Mouse (Mus musculus) myocyte (in vitro differentiated cells): ENCODE data around the gene Tubgcp6. TPM values are rescaled to one million over a fixed set of nuclear protein-coding genes. Genes with fewer than 3 reads are reported as not detected.

ENCODE experiments used
- H3K27me3 ChIP-seq: one replicate; pipeline ENCODE4 v1.6.1; 2011; ENCODE audit not compliant: control insufficient read depth, insufficient read depth, insufficient read length
- H3K36me3 ChIP-seq: one replicate; pipeline ENCODE4 v1.6.1; 2011; ENCODE audit not compliant: control insufficient read depth, insufficient read depth
- H3K4me2 ChIP-seq: one replicate; pipeline ENCODE4 v1.6.1; 2011; ENCODE audit warnings: low read depth, control low read depth
- H3K4me3 ChIP-seq: one replicate; pipeline ENCODE4 v1.5.1; 2011; ENCODE audit warnings: mild to moderate bottlenecking, control low read depth, moderate library complexity
- H3K79me2 ChIP-seq: one replicate; pipeline ENCODE4 v1.6.1; 2011; ENCODE audit not compliant: control insufficient read depth, insufficient read depth
- H3ac ChIP-seq: one replicate; pipeline ENCODE4 v1.6.1; 2011; ENCODE audit not compliant: control insufficient read depth, insufficient read length
- CEBPB ChIP-seq: IDR thresholded peaks from 2 replicates; pipeline ENCODE4 v1.6.1; 2011; ENCODE audit warnings: mild to moderate bottlenecking, moderate library complexity; ENCODE audit not compliant: poor library complexity, insufficient read depth, severe bottlenecking
- E2F4 ChIP-seq: IDR thresholded peaks from one replicate; pipeline ENCODE4 v1.6.1; 2011; ENCODE audit warnings: mild to moderate bottlenecking, control low read depth, moderate library complexity; ENCODE audit not compliant: insufficient read depth
- MAX ChIP-seq: IDR thresholded peaks from one replicate; pipeline ENCODE4 v1.6.1; 2011; ENCODE audit warnings: low read depth, mild to moderate bottlenecking, control low read depth
- MYOD1 ChIP-seq, 3 experiments: IDR thresholded peaks; one replicate each; pipeline ENCODE4 v1.6.1; 2011; ENCODE audit warnings: control low read depth in 2 of 3, low read depth in 2 of 3, mild to moderate bottlenecking in 2 of 3, moderate library complexity in 1 of 3; ENCODE audit not compliant: insufficient read length in 2 of 3, control insufficient read depth in 1 of 3
- MYOG ChIP-seq, 3 experiments: IDR thresholded peaks; one replicate each; pipeline ENCODE4 v1.6.1; 2011; ENCODE audit warnings: control low read depth in 2 of 3, low read depth in 2 of 3, mild to moderate bottlenecking in 2 of 3; ENCODE audit not compliant: insufficient read length in 2 of 3, control insufficient read depth in 1 of 3, insufficient read depth in 1 of 3
- POLR2A ChIP-seq: IDR thresholded peaks from one replicate; pipeline ENCODE4 v1.6.1; 2011; ENCODE audit warnings: low read depth, mild to moderate bottlenecking, control low read depth, moderate library complexity; ENCODE audit not compliant: insufficient read length
- POLR2AphosphoS2 ChIP-seq: IDR thresholded peaks from one replicate; pipeline ENCODE4 v1.6.1; 2011; ENCODE audit warnings: low read depth, control low read depth; ENCODE audit not compliant: insufficient read length
- REST ChIP-seq: IDR thresholded peaks from one replicate; pipeline ENCODE4 v1.6.1; 2011; ENCODE audit warnings: mild to moderate bottlenecking, control low read depth, moderate library complexity; ENCODE audit not compliant: insufficient read depth, insufficient read length
- SRF ChIP-seq: IDR thresholded peaks from one replicate; pipeline ENCODE4 v1.6.1; 2011; ENCODE audit warnings: low read depth; ENCODE audit not compliant: control insufficient read depth, insufficient read length
- TCF12 ChIP-seq: IDR thresholded peaks from one replicate; pipeline ENCODE4 v1.6.1; 2011; ENCODE audit warnings: mild to moderate bottlenecking, control low read depth; ENCODE audit not compliant: poor library complexity, insufficient read depth, severe bottlenecking
- TCF3 ChIP-seq: IDR thresholded peaks from one replicate; pipeline ENCODE4 v1.6.1; 2011; ENCODE audit warnings: low read depth, control low read depth; ENCODE audit not compliant: insufficient read length
- USF1 ChIP-seq: IDR thresholded peaks from one replicate; pipeline ENCODE4 v1.6.1; 2011; ENCODE audit warnings: low read depth, mild to moderate bottlenecking, control low read depth, moderate library complexity
- polyA plus RNA-seq: library from polyadenylated mRNA; unstranded; fragments of >200 nt; fragmentation: generic; extraction: Trizol; gene quantifications from one replicate; pipeline ENCODE4 v1.2.1, GENCODE M21; 2012; ENCODE audit warnings: missing spikeins

The Tubgcp6 gene
- polyA plus RNA-seq, 1 experiment: 15.0 TPM

GRCm38 (mm10) chr15:89058736-89059135 lies 64.2 kb downstream of the Tubgcp6 start:
- Histone ChIP-seq H3K79me2 (no peaks in the 10 kb centered on the region), H3ac (no peak overlapping the region), H3K27me3 (peaks cover 90% of the 10 kb centered on the region), H3K4me3 (no peak overlapping the region), H3K36me3 (no peaks in the 10 kb centered on the region), H3K4me2 (no peak overlapping the region)
- TF ChIP-seq REST (no peak), SRF (no peak), POLR2A (no peak), TCF3 (no peak), POLR2AphosphoS2 (no peak), MAX (no peak), MYOD1 (IDR thresholded peaks at IDR 0.05; ENCODE audit: control insufficient read depth in 1 of 3, insufficient read length in 2 of 3, low read depth in 2 of 3) (no peak), MYOG (IDR thresholded peaks at IDR 0.05; ENCODE audit: control insufficient read depth in 1 of 3, insufficient read depth in 1 of 3, insufficient read length in 2 of 3, low read depth in 2 of 3) (no peak), CEBPB (no peak), TCF12 (no peak), USF1 (no peak)

- Histone ChIP-seq H3K27me3 (peaks cover 67% of the 10 kb centered on the region), H3K4me2 (no peak overlapping the region), H3K79me2 (no peaks in the 10 kb centered on the region), H3K4me3 (no peak overlapping the region), H3ac (no peak overlapping the region), H3K36me3 (no peaks in the 10 kb centered on the region)
- TF ChIP-seq SRF: no peak
- TF ChIP-seq MYOG (IDR thresholded peaks at IDR 0.05; ENCODE audit: control insufficient read depth in 1 of 3, insufficient read depth in 1 of 3, insufficient read length in 2 of 3, low read depth in 2 of 3): no peak
- no peak for TF ChIP-seq POLR2AphosphoS2
- TF ChIP-seq REST: no peak
- TF ChIP-seq E2F4: no peak
- no peak for TF ChIP-seq TCF3
- no peak for TF ChIP-seq MYOD1 (IDR thresholded peaks at IDR 0.05; ENCODE audit: control insufficient read depth in 1 of 3, insufficient read length in 2 of 3, low read depth in 2 of 3)
- no peak for TF ChIP-seq USF1
- TF ChIP-seq CEBPB: no peak
- no peak for TF ChIP-seq POLR2A
- TF ChIP-seq MAX: no peak
- TF ChIP-seq TCF12: no peak
Measured at GRCm38 (mm10) chr15:89054666-89055065, 68.2 kb downstream of the Tubgcp6 start.

Other genes starting within 250 kb of the Tubgcp6 start
- gene Ttll8, start 168.7 kb downstream of the Tubgcp6 start, polyA plus RNA-seq: not detected
- gene Mlc1, start 144.1 kb downstream of the Tubgcp6 start, polyA plus RNA-seq: not detected
- not detected for gene Mov10l1, start 140.2 kb downstream of the Tubgcp6 start, polyA plus RNA-seq
- not detected for gene Panx2, start 63.4 kb downstream of the Tubgcp6 start, polyA plus RNA-seq
- 68.2 TPM for gene Trabd, start 48.0 kb downstream of the Tubgcp6 start, polyA plus RNA-seq
- 23.8 TPM for gene Selenoo, start 34.0 kb downstream of the Tubgcp6 start, polyA plus RNA-seq
- 11.7 TPM for gene Hdac10, start 5.6 kb upstream of the Tubgcp6 start, polyA plus RNA-seq
- 35.0 TPM for gene Mapk12, start 17.6 kb upstream of the Tubgcp6 start, polyA plus RNA-seq
- 9.1 TPM for gene Mapk11, start 26.5 kb upstream of the Tubgcp6 start, polyA plus RNA-seq
- gene Plxnb2, start 57.7 kb upstream of the Tubgcp6 start, polyA plus RNA-seq: 278 TPM
- gene Dennd6b, start 73.4 kb upstream of the Tubgcp6 start, polyA plus RNA-seq: 6.6 TPM
- gene Ppp6r2, start 88.4 kb upstream of the Tubgcp6 start, polyA plus RNA-seq: 43.6 TPM
- 222 TPM for gene Sbf1, start 192.2 kb upstream of the Tubgcp6 start, polyA plus RNA-seq
- 71.1 TPM for gene Adm2, start 199.6 kb upstream of the Tubgcp6 start, polyA plus RNA-seq
- gene Miox, start 211.3 kb upstream of the Tubgcp6 start, polyA plus RNA-seq: 0.04 TPM
- gene Lmf2, start 232.5 kb upstream of the Tubgcp6 start, polyA plus RNA-seq: 96.5 TPM
- 182 TPM for gene Ncaph2, start 232.6 kb upstream of the Tubgcp6 start, polyA plus RNA-seq